Mouse (Mus musculus) neural tube, embryonic 13.5 days (tissue): ENCODE data around the gene Gm42906. TPM values are rescaled to one million over a fixed set of nuclear protein-coding genes. Genes with fewer than 3 reads are reported as not detected.

Source experiments
- ATAC-seq: fragments of 200-750 bp; cut with Nextera tagmentation; 2 replicates; pipeline ENCODE4 v1.8.0; 2017; ENCODE audit warnings: low read depth, mild to moderate bottlenecking, moderate TSS enrichment, moderate library complexity
- H3K27ac ChIP-seq: fragments of 300-500 bp; sonication (generic); replicated peaks from 2 replicates; pipeline ENCODE4 v1.5.1; 2015; ENCODE audit warnings: moderate library complexity, mild to moderate bottlenecking, inconsistent platforms
- H3K27me3 ChIP-seq: fragments of 300-500 bp; sonication (generic); 2 replicates; pipeline ENCODE4 v1.6.1; 2015; ENCODE audit warnings: mild to moderate bottlenecking, inconsistent platforms
- H3K36me3 ChIP-seq: fragments of 300-500 bp; sonication (generic); 2 replicates; pipeline ENCODE4 v1.6.1; 2015; ENCODE audit warnings: mild to moderate bottlenecking, inconsistent platforms
- H3K4me1 ChIP-seq: fragments of 300-500 bp; sonication (generic); replicated peaks from 2 replicates; pipeline ENCODE4 v1.6.1; 2015; ENCODE audit warnings: inconsistent platforms
- H3K4me2 ChIP-seq: fragments of 300-500 bp; sonication (generic); 2 replicates; pipeline ENCODE4 v1.6.1; 2015; ENCODE audit warnings: inconsistent platforms, mild to moderate bottlenecking, moderate library complexity
- H3K4me3 ChIP-seq: fragments of 300-500 bp; sonication (generic); 2 replicates; pipeline ENCODE4 v1.5.1; 2015; ENCODE audit warnings: mild to moderate bottlenecking, inconsistent platforms
- H3K9ac ChIP-seq: fragments of 300-500 bp; sonication (generic); 2 replicates; pipeline ENCODE4 v1.6.1; 2015; ENCODE audit warnings: moderate library complexity, mild to moderate bottlenecking, inconsistent platforms
- H3K9me3 ChIP-seq: fragments of 300-500 bp; sonication (generic); 2 replicates; pipeline ENCODE4 v1.6.1; 2016; ENCODE audit warnings: inconsistent platforms
- WGBS: fragments of 180-500 bp; shearing (Covaris S2); methylation state at CpG from one replicate; pipeline ENCODE4 v1.1.7; 2015; 5-methylcytosine and 5-hydroxymethylcytosine counted together
- polyA plus RNA-seq: library from polyadenylated mRNA; unstranded; fragments of >200 nt; fragmentation: Nextera tagmentation; extraction: Ambion mirVana; gene quantifications from 2 replicates; pipeline ENCODE4 v1.2.1, GENCODE M21; 2015

Gene Gm42906
- polyA plus RNA-seq, 1 experiment from 2014 or later: not detected

DNA sequence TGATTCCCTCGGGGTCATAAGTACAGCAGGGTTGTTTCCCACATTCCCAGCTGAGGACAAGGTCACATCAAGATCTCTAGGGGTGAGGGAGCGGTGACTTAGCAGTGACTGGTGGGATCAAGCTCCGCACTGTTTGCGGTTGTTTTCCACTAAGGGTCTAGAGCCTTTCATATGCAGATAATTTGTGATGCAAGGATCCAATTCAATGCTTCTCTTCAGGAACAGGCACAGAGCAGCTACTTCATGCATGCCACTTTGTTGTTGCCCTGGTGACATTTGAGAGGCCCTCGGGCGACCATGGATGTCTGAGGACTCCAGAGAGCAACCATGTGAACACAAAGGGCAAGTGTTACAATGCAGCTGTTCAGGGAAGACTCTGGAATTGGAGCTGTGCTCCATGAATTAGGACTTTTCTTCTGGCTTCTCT is 209.3 kb downstream of the Gm42906 start:
- Histone ChIP-seq H3K36me3 (no peaks in the 10 kb centered on the region), H3K4me3 (no peak overlapping the region), H3K9me3 (no peaks in the 10 kb centered on the region), H3K4me1 (peaks cover 21% of the 10 kb centered on the region), H3K27ac (peak overlapping the region; percentile 47), H3K9ac (no peak overlapping the region), H3K4me2 (no peak overlapping the region), H3K27me3 (no peaks in the 10 kb centered on the region)
- 13% methylated on average over 6 of the region's 6 CpGs for WGBS
- peak; percentile 83 for ATAC-seq

- no peaks in the 10 kb centered on the region for H3K36me3 ChIP-seq
- no peak overlapping the region for H3K4me3 ChIP-seq
- H3K9me3 ChIP-seq: no peaks in the 10 kb centered on the region
- H3K27ac ChIP-seq: no peak overlapping the region
- H3K9ac ChIP-seq: no peak overlapping the region
- no peaks in the 10 kb centered on the region for H3K27me3 ChIP-seq
- peaks cover 13% of the 10 kb centered on the region for H3K4me1 ChIP-seq
- WGBS: 85% methylated on average over 3 of the region's 3 CpGs
- no peak overlapping the region for H3K4me2 ChIP-seq
- no peak for ATAC-seq
These were observed 214.9 kb downstream of the Gm42906 start for GRCm38 (mm10) chr5:151213097-151213496.

DNA sequence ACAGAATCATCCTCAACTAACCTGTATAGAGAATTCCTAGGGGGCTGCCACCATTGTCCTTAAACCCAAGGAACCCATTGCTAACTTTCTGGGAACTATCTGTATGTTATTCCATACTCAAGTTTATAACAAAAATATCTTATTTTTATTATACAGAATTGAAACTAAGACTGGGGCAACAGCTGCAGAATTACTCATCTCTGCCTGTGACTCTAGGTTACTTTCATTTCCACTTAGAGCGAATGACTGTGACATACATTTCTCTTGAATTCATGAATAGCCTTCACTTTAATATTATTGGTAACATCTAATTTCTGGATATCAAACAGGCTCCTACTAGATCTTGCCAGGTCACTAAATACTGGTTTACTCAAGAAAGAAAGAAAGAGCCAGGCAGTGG is 217.1 kb downstream of the Gm42906 start:
- Histone ChIP-seq H3K4me1 (no peaks in the 10 kb centered on the region), H3K4me2 (no peak overlapping the region), H3K9me3 (no peaks in the 10 kb centered on the region), H3K27me3 (no peaks in the 10 kb centered on the region), H3K9ac (no peak overlapping the region), H3K27ac (no peak overlapping the region), H3K36me3 (no peaks in the 10 kb centered on the region), H3K4me3 (no peak overlapping the region)
- ATAC-seq: no peak
- 90% methylated on average over 1 of the region's 1 CpGs for WGBS

GRCm38 (mm10) chr5:151210060-151210459 is 217.9 kb downstream of the Gm42906 start:
- no peaks in the 10 kb centered on the region for H3K9me3 ChIP-seq
- ATAC-seq: no peak
- WGBS: 83% methylated on average over 2 of the region's 2 CpGs

GRCm38 (mm10) chr5:151205017-151205416 is 222.9 kb downstream of the Gm42906 start:
- ATAC-seq: no peak
- Histone ChIP-seq H3K9ac (no peak overlapping the region), H3K4me1 (no peaks in the 10 kb centered on the region), H3K27me3 (no peaks in the 10 kb centered on the region), H3K36me3 (no peaks in the 10 kb centered on the region), H3K4me2 (no peak overlapping the region), H3K9me3 (no peaks in the 10 kb centered on the region), H3K4me3 (no peak overlapping the region), H3K27ac (no peak overlapping the region)
- WGBS: 89% methylated on average over 4 of the region's 4 CpGs

More at GRCm38 (mm10) chr5:151210060-151210459, 217.9 kb downstream of the Gm42906 start:
- Histone ChIP-seq H3K27me3 (no peaks in the 10 kb centered on the region), H3K9ac (no peak overlapping the region), H3K36me3 (no peaks in the 10 kb centered on the region), H3K27ac (no peak overlapping the region), H3K4me1 (no peaks in the 10 kb centered on the region), H3K4me2 (no peak overlapping the region), H3K4me3 (no peak overlapping the region)

- no peak overlapping the region for H3K27ac ChIP-seq
- no peaks in the 10 kb centered on the region for H3K27me3 ChIP-seq
- H3K9ac ChIP-seq: no peak overlapping the region
- 74% methylated on average over 5 of the region's 5 CpGs for WGBS
- no peaks in the 10 kb centered on the region for H3K9me3 ChIP-seq
- H3K4me1 ChIP-seq: no peaks in the 10 kb centered on the region
- H3K36me3 ChIP-seq: no peaks in the 10 kb centered on the region
- no peak overlapping the region for H3K4me3 ChIP-seq
- H3K4me2 ChIP-seq: no peak overlapping the region
- no peak for ATAC-seq
These were observed 225.0 kb downstream of the Gm42906 start for GRCm38 (mm10) chr5:151202925-151203324.

GRCm38 (mm10) chr5:151201220-151201619 is 226.7 kb downstream of the Gm42906 start:
- Histone ChIP-seq H3K36me3 (no peaks in the 10 kb centered on the region), H3K9me3 (no peaks in the 10 kb centered on the region), H3K27ac (no peak overlapping the region), H3K4me2 (no peak overlapping the region), H3K9ac (no peak overlapping the region), H3K4me1 (peaks cover 6% of the 10 kb centered on the region; the same call in 1 of the 2 replicates), H3K27me3 (no peaks in the 10 kb centered on the region), H3K4me3 (no peak overlapping the region)
- 44% methylated on average over 3 of the region's 3 CpGs for WGBS
- no peak for ATAC-seq

GRCm38 (mm10) chr5:151199235-151199634 is 228.7 kb downstream of the Gm42906 start:
- no peak overlapping the region for H3K27ac ChIP-seq
- H3K4me2 ChIP-seq: no peak overlapping the region
- no peaks in the 10 kb centered on the region for H3K36me3 ChIP-seq
- peaks cover 6% of the 10 kb centered on the region; the same call in 1 of the 2 replicates for H3K4me1 ChIP-seq
- ATAC-seq: no peak
- H3K27me3 ChIP-seq: no peaks in the 10 kb centered on the region
- 82% methylated on average over 3 of the region's 3 CpGs for WGBS
- no peaks in the 10 kb centered on the region for H3K9me3 ChIP-seq
- H3K9ac ChIP-seq: no peak overlapping the region
- H3K4me3 ChIP-seq: no peak overlapping the region

DNA sequence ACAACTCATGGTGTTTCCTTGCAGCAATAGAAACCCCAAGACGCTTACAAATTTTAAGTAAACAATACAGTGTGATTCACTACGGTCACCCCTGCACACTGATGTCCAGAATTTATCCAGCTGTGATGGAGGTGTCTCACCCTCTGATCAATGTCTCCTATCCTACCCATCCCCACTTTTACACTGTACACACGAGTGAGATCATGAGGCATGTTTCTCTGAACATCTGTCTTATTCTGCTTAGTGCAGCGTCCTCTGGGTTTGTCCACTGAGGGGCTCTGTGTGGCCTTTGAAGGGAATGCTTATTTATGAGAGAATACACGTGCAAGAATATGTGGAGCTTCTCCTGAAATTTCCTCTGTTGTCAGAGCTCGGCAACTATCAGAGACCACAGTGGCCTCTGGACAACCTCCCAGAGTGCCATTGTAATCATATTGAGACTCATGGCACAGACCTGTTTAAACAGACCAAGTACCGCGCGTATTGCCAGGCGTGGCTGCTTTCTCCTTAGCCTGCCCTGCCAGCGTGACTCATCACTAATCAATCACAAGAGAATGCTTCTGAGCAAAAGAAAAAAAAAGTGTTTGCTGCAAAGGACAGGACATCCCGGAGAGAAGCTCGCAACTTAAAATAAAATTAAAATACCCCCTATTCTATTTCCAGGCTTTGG is 231.2 kb downstream of the Gm42906 start:
- Histone ChIP-seq H3K9ac (no peak overlapping the region), H3K4me2 (no peak overlapping the region), H3K4me3 (no peak overlapping the region), H3K4me1 (peaks cover 6% of the 10 kb centered on the region; the same call in 1 of the 2 replicates), H3K27me3 (no peaks in the 10 kb centered on the region), H3K9me3 (no peaks in the 10 kb centered on the region), H3K27ac (0 out of 2 replicates have a peak overlapping the region, but pooled peaks have one; percentile 3), H3K36me3 (no peaks in the 10 kb centered on the region)
- ATAC-seq: no peak
- WGBS: 52% methylated on average over 13 of the region's 13 CpGs

DNA sequence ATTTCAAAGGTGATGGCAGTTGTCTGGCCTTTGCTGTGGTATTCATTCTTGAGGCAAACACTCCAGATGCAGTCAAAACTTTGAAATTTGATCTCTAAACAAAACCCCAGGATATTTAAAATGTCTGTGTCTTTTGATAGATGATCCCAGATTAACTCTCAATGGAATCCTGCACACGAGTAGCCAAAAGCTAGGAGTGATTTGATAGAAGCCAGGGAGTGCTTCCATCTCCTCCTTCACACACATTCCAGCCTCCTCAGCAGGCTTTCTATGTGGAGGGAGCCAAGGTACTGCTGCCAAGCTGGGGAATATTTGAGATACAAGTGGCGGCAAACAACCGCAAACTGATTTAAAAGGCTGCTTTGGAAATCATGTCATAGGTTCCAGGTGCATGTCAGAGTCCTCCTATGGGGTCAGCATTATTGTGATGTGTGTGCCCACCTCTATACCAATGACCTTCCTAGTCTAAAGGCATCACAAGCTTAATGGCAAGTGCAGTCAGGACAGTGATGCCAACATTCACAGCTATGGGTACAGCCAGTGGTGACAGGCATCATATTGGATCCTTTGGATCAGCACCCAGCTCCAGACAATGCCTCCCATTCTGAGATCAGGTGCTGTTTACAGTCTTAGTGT is 234.0 kb downstream of the Gm42906 start:
- Histone ChIP-seq H3K4me2 (no peak overlapping the region), H3K27ac (no peak overlapping the region), H3K4me3 (no peak overlapping the region), H3K9ac (no peak overlapping the region), H3K36me3 (no peaks in the 10 kb centered on the region), H3K4me1 (peaks cover 23% of the 10 kb centered on the region), H3K27me3 (peaks cover 9% of the 10 kb centered on the region; the same call in 1 of the 2 replicates), H3K9me3 (no peaks in the 10 kb centered on the region)
- 72% methylated on average over 3 of the region's 3 CpGs for WGBS
- no peak for ATAC-seq

DNA sequence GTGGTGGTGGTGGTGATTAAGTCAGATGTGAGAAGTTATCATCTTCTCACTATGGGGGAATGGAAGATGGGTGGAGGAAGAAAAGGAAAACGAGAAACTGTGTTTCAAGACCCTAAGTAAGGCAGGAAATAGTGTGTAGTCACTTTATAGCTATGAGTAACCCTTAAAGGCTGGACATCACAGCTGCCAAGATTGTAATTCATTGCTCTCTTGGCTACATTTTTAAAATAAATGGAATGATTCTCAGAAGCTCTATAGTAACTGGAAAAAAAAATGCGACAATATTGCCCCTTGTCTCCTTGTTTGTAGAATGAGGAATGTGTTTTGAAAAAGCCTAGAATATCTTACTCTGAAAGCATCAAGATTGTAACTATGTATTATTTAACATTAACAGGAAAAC is 235.7 kb downstream of the Gm42906 start:
- no peaks in the 10 kb centered on the region for H3K36me3 ChIP-seq
- no peak overlapping the region for H3K4me3 ChIP-seq
- WGBS: 76% methylated on average over 2 of the region's 2 CpGs
- peaks cover 23% of the 10 kb centered on the region for H3K4me1 ChIP-seq
- H3K27me3 ChIP-seq: peaks cover 9% of the 10 kb centered on the region; the same call in 1 of the 2 replicates
- no peak for ATAC-seq
- H3K9me3 ChIP-seq: no peaks in the 10 kb centered on the region
- H3K9ac ChIP-seq: no peak overlapping the region
- H3K27ac ChIP-seq: no peak overlapping the region
- no peak overlapping the region for H3K4me2 ChIP-seq

DNA sequence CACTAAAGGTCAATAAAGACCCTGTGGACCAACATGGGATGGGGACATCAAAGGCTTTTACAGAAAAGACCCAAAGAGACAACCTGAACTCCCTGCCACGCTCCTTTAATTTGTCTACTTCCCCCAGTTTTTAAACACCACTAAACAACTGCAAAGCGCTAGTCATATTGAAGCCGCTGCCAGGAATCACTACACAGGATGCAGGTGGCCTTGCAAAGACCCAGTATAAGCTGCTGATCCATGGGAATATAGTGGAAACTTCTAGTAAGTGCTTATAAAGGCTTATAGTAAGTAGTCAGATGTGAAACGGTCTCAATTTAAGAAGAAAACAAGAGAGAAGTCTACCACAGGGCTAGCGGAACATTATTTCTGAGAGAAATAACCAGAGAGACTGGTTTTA is 237.2 kb downstream of the Gm42906 start:
- peaks cover 17% of the 10 kb centered on the region for H3K4me1 ChIP-seq
- H3K4me2 ChIP-seq: peak overlapping the region; percentile 75

More for the DNA sequence above, 237.2 kb downstream of the Gm42906 start:
- 76% methylated on average over 5 of the region's 5 CpGs for WGBS
- Histone ChIP-seq H3K36me3 (no peaks in the 10 kb centered on the region), H3K9me3 (no peaks in the 10 kb centered on the region), H3K9ac (no peak overlapping the region), H3K4me3 (no peak overlapping the region), H3K27ac (no peak overlapping the region), H3K27me3 (peaks cover 9% of the 10 kb centered on the region; the same call in 1 of the 2 replicates)
- no peak for ATAC-seq
